Mouse (Mus musculus) midbrain, postnatal 0 days (tissue): ENCODE measurements at regions not wholly inside any gene's neighbourhood (a gene's known extent, or its start where the extent isn't known, plus 50 kb on each side); places are given as distances from the start of the nearest gene placed in this dataset.
A peak's percentile ranks its signal among the peaks of the same experiment; 100 is the strongest.

Source experiments
- ATAC-seq: fragments of 200-750 bp; cut with Nextera tagmentation; 2 replicates; pipeline ENCODE4 v1.8.0; 2017; ENCODE audit warnings: moderate number of reproducible peaks, mild to moderate bottlenecking, moderate TSS enrichment, moderate library complexity; ENCODE audit not compliant: low FRiP score
- DNase-seq: peaks from one replicate; pipeline ENCODE4 v3.0.0-alpha.2; 2015; ENCODE audit warnings: low spot score
- H3K27ac ChIP-seq: fragments of 300-500 bp; sonication (generic); 2 replicates; pipeline ENCODE4 v1.5.1; 2014; ENCODE audit warnings: low read depth, mild to moderate bottlenecking, low read length, mixed read lengths
- H3K27me3 ChIP-seq: fragments of 300-500 bp; sonication (generic); 2 replicates; pipeline ENCODE4 v1.6.1; 2014; ENCODE audit warnings: low read length, control low read depth, mixed read lengths; ENCODE audit not compliant: insufficient read depth
- H3K36me3 ChIP-seq: fragments of 300-500 bp; sonication (generic); 2 replicates; pipeline ENCODE4 v1.6.1; 2014; ENCODE audit warnings: low read length, control low read depth, mixed read lengths; ENCODE audit not compliant: insufficient read depth
- H3K4me1 ChIP-seq: fragments of 300-500 bp; sonication (generic); 2 replicates; pipeline ENCODE4 v1.6.1; 2014; ENCODE audit warnings: mild to moderate bottlenecking, control low read depth, antibody characterized with exemption, low read length, mixed read lengths; ENCODE audit not compliant: insufficient read depth
- H3K4me2 ChIP-seq: fragments of 300-500 bp; sonication (generic); 2 replicates; pipeline ENCODE4 v1.6.1; 2014; ENCODE audit warnings: low read depth, mild to moderate bottlenecking, low read length, mixed read lengths; ENCODE audit not compliant: poor library complexity, severe bottlenecking
- H3K4me3 ChIP-seq: fragments of 300-500 bp; sonication (generic); 2 replicates; pipeline ENCODE4 v1.5.1; 2014; ENCODE audit warnings: low read depth, mild to moderate bottlenecking, low read length, moderate library complexity
- H3K9ac ChIP-seq: fragments of 300-500 bp; sonication (generic); replicated peaks from 2 replicates; pipeline ENCODE4 v1.6.1; 2014; ENCODE audit warnings: mild to moderate bottlenecking, low read length, moderate library complexity, mixed read lengths; ENCODE audit not compliant: poor library complexity, severe bottlenecking
- H3K9me3 ChIP-seq: fragments of 300-500 bp; sonication (generic); 2 replicates; pipeline ENCODE4 v1.6.1; 2016; ENCODE audit warnings: low read length, control low read depth
- CTCF ChIP-seq: IDR thresholded peaks from 2 replicates; pipeline ENCODE4 v1.5.1; 2016; ENCODE audit warnings: antibody characterized with exemption, mild to moderate bottlenecking
- WGBS: fragments of 180-500 bp; shearing (Covaris S2); extraction: QIAGEN DNeasy Blood & Tissue Kit; methylation state at CpG from one replicate; pipeline ENCODE4 v1.1.7; 2014; 5-methylcytosine and 5-hydroxymethylcytosine counted together

- no peak for TF ChIP-seq CTCF
- H3K9me3 ChIP-seq, result no peaks in the 10 kb centered on the region
- peaks cover 9% of the 10 kb centered on the region; the same call in 1 of the 2 replicates for H3K4me1 ChIP-seq
- no peaks in the 10 kb centered on the region for H3K27me3 ChIP-seq
- no peak for ATAC-seq
- H3K4me3 ChIP-seq, result no peak overlapping the region
- no peak overlapping the region for H3K4me2 ChIP-seq
- no peak for DNase-seq
- WGBS, result 47% methylated on average over 9 of the region's 9 CpGs
- H3K36me3 ChIP-seq, result no peaks in the 10 kb centered on the region
- H3K9ac ChIP-seq, result no peak overlapping the region
- H3K27ac ChIP-seq, result peak overlapping the region; percentile 38; the same call in 1 of the 2 replicates
These were observed 443.5 kb downstream of the Kif2b start for GRCm38 (mm10) chr11:91133753-91134270.

GRCm38 (mm10) chr11:91132771-91133380, 444.5 kb downstream of the Kif2b start:
- Histone ChIP-seq H3K27me3 (no peaks in the 10 kb centered on the region), H3K36me3 (no peaks in the 10 kb centered on the region), H3K4me3 (no peak overlapping the region), H3K9ac (no peak overlapping the region), H3K4me1 (peaks cover 9% of the 10 kb centered on the region; the same call in 1 of the 2 replicates), H3K27ac (no peak overlapping the region), H3K9me3 (no peaks in the 10 kb centered on the region), H3K4me2 (no peak overlapping the region)
- no peak for TF ChIP-seq CTCF
- no peak for ATAC-seq
- DNase-seq, result peak; percentile 48
- 21% methylated on average over 7 of the region's 7 CpGs for WGBS

- ATAC-seq (no peak), DNase-seq (no peak)
- TF ChIP-seq CTCF, result no peak
- Histone ChIP-seq H3K27ac (no peak overlapping the region), H3K27me3 (no peaks in the 10 kb centered on the region), H3K4me3 (no peak overlapping the region), H3K9me3 (no peaks in the 10 kb centered on the region), H3K4me1 (peaks cover 9% of the 10 kb centered on the region; the same call in 1 of the 2 replicates), H3K4me2 (no peak overlapping the region), H3K9ac (no peak overlapping the region), H3K36me3 (no peaks in the 10 kb centered on the region)
- 22% methylated on average over 6 of the region's 6 CpGs for WGBS
These were observed 443.8 kb upstream of the Tom1l1 start for GRCm38 (mm10) chr11:91131960-91132359.

DNA sequence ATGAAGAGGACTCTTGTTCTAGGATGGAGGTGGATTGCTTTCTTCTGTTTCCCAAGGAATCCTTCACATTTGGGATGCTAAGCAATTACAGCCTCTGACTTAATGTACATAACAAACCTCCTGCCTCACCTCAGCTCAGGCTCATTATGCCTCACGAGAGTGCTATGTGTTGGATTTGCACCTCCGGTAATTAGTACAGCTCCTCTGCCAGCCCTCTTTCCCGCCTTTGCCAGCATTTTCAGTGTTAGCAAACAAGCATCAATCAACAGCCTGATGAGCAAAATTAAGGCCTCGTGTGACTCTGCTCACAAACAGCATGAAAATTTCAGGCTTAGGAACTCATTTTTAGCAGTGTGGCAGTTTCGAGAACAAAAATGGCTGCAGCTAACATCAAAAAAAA, 410.0 kb upstream of the Tom1l1 start:
- no peak for TF ChIP-seq CTCF
- WGBS, result 51% methylated on average over 5 of the region's 5 CpGs
- H3K4me2 ChIP-seq, result no peak overlapping the region
- no peaks in the 10 kb centered on the region for H3K4me1 ChIP-seq
- ATAC-seq (no peak), DNase-seq (peak; percentile 12)
- no peak overlapping the region for H3K27ac ChIP-seq
- H3K4me3 ChIP-seq, result no peak overlapping the region
- no peaks in the 10 kb centered on the region for H3K36me3 ChIP-seq
- no peak overlapping the region for H3K9ac ChIP-seq
- no peaks in the 10 kb centered on the region for H3K27me3 ChIP-seq
- no peaks in the 10 kb centered on the region for H3K9me3 ChIP-seq

DNA sequence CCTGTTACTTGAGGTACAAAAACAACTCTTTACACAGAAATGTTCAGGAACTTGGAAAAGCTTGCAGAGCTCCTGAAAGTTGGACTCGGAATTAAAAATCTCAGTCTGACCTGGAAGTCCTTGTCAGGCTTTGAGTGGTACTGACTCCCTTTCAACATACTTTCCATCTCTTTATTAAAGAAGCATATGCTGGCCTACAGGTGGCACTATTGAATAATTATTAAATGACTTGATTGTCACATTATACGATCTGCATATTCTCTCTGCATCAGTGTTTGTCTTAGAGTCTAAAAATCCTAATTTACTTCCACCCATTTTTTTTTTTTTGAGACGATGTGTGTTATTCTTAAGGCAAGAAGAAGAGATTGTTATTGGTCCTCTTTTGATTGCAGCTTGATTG, 409.4 kb upstream of the Tom1l1 start:
- no peak overlapping the region for H3K27ac ChIP-seq
- WGBS, result 48% methylated on average over 3 of the region's 3 CpGs
- no peak overlapping the region for H3K4me3 ChIP-seq
- H3K27me3 ChIP-seq, result no peaks in the 10 kb centered on the region
- TF ChIP-seq CTCF, result peak; percentile 59
- no peak overlapping the region for H3K9ac ChIP-seq
- DNase-seq, result peak; percentile 53
- H3K9me3 ChIP-seq, result no peaks in the 10 kb centered on the region
- no peak overlapping the region for H3K4me2 ChIP-seq
- H3K36me3 ChIP-seq, result no peaks in the 10 kb centered on the region
- H3K4me1 ChIP-seq, result no peaks in the 10 kb centered on the region
- ATAC-seq, result no peak

GRCm38 (mm10) chr11:91096000-91096652, 408.0 kb upstream of the Tom1l1 start:
- no peak for ATAC-seq
- Histone ChIP-seq H3K36me3 (no peaks in the 10 kb centered on the region), H3K27ac (no peak overlapping the region), H3K9ac (no peak overlapping the region), H3K4me2 (no peak overlapping the region), H3K4me1 (no peaks in the 10 kb centered on the region), H3K9me3 (no peaks in the 10 kb centered on the region), H3K4me3 (no peak overlapping the region), H3K27me3 (no peaks in the 10 kb centered on the region)
- no peak for TF ChIP-seq CTCF
- WGBS, result 82% methylated on average over 12 of the region's 12 CpGs
- no peak for DNase-seq
